Mouse (Mus musculus) heart, adult 9 months (tissue): ENCODE data around the gene Rad51b.
A peak's percentile ranks its signal among the peaks of the same experiment; 100 is the strongest.

Experiments
- DNase-seq, 2 experiments: peaks; one replicate each; pipeline ENCODE4 v3.0.0; 2022; ENCODE audit warnings: low spot score in 2 of 2

Rad51b gene

DNA sequence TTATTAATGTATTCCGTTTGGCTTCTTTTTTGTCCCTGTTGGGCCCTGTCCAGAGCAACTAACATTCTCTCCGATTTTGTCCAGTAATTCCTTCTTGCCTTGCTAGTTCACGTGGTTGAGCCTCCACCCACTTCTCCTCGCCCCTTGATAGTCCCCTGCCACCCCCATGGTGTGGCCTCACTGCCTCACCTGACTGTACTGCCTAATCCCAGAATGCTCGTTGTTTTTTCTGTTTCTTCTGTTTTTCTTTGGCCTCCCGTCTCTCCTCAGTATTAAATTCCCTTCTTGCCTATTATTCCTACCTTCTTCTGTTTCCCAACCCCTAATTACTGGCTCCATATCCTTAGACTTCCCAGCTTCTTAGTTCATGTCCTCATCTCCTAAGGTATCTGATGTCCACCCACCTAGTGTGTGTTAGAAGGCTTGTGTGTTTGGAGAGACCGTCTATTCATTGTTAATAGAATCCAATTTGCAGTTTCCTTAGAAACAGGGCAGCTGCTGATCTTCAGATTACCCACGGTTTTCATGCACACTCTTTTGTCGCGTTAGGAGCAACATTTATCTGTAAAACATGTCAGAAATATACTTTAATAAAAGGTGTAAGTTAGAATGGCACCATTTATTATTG is 233.3 kb downstream of the Rad51b start:
- no peak for DNase-seq

DNA sequence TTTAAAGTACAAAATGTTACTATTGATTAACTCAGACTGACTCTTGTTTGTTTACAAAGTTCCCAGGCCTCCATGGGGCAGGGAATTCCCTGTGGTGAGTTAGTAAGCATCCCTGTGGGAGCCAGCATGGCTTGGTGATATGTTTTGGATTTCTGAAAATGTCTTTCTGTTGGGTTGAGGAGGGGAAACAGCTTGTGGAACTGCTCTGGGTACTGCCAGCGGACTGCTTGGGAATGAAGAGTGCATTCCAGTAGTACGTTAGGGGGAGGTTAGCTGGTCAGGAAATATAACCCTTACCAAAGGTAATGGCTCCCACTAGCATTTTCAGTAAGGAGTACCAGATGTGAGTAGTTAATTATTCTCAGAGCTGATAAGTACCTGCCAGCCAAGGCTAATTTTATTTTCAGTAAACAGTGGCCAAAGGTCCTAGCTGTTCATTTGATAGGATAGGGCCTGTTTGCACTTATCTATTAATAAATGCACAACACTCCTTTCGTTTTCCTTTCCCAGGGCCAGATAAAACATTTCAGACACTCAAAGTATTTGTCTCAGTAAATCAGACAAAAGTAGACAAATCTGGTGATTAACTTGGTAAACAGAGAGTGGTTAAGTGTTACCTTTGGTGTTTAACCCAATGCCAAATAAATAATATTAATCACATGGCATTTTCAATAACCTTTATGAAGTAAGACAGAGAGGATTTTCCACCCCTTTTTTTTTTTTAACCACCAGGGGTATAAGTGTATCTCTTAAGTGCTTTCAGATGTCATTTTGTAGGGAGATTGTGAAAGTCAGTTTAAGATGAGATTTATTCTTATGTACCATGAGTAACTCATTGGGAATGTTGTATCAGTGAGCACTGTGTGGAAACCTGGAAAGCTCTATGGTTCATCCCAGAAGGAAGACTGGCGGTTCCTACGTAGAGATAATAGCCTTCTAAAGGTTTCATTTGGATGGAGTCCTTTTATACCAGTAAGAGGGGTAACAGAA is 235.0 kb downstream of the Rad51b start:
- peak; percentile 12 to 17 for DNase-seq

DNA sequence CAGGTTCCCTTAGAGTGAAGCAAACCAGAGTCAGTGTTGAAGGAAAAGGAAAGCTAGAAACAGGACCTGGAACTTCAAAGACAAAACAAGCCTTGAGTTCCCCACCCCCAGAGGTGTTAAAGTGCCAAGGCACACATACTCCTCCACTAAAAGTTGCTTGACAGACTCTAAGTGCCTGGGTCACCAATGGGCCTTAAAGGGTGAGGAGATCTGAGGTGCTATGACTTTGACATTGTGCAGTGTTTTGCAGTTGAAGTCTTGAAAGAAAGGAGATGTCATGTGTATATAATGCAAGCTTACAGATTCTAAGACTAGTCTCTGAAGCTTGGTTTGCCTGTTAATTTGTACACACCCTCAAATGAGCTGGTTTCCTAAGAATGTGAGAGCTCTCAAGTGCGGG is 237.7 kb downstream of the Rad51b start:
- DNase-seq: no peak

DNA sequence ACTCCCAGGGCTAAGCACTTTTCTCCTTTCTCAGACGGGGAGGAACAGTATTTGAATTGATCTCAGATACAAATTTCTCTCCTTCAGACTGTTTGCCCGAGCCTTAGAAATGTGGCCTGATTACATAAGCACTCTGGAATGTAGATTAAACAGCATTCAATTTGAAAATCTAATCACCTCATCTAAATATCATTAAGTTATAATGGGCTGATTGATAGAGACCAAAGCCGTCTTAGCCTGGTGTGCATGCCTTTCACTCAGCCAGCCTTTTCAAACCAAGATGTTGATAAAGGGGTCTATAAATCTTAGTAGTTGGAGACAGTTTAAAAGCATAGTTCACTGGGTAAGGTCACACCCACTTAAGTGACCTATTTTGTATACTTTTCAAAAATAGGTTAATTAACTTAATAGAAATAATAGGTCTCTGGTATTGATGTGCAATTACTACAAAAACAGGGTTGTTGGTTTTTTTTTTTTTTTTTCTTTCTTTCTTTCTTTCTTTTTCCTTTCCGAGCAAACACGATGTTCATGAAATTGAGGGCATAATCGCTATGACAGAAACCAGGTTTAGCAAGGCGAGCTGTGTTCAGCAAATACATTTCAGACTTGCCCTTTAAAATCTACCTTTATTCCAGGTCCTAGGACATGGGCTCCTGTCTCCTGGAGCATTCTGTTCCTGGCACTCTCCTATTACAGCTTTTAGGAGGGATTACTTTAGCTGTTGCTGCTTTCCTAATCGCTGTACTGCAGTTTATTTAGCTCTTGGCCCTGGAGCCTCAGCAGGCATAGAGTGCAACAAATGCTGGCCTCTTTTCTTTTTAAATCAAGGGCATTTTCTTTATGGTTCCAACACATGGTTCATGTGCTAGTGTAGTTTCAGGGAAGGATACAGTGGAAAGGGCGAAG is 238.7 kb downstream of the Rad51b start:
- DNase-seq: no peak

DNA sequence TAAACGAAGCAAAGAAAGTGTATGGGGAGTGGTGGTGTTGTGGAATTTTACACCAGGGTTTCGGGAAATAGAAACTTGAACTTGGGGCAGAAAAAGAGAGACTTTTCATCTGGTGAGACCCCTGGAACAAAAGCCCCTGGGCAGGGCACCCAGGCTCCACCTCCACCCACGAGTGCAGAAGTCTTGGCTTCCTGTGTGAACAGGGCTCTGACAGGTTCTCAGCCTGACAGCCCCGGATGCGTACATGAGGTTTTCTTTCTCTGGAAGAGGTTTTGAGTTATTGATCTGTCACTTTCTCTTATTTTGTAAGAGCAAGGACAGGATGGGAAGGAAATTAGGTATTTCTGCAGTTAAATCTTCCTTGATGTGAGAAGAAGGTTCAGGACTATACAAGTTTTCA is 243.1 kb downstream of the Rad51b start:
- DNase-seq: no peak

DNA sequence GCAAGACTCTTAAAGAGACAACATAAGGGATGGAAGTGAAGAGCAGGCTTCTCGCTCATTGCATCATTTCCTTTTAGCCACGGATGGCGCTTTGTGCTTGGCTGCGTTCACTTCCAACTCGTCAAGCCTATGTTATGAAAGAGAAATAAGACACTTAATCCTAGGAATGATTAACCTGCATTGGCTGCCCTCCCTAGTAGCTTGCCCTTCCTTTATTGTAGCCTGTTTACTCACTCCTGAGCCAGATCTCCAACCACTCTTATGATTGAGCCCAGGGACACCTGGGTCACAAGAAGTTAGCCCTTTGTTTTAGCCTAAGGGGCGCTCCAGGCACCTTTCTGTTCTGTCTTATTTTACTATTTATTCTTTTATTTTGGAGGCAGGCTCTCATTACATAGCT is 244.5 kb downstream of the Rad51b start:
- no peak for DNase-seq

DNA sequence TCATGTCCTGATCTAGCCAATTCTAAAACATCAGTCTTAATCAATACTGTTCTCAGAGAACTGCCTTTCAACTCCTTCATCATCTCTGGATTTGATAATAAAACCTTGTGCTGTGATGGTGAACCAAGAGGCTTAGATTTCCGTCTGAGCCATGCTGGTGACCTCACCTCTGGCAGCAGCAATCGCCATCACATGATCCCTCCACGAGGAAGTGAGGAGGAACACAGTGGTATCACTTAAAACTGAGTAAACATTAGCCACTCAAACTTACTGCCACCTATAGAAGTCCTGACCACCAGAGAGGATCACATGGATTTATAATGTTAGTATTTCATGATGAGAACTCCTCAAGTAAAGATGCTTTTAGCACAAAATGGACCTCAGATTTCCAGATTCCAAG is 248.0 kb downstream of the Rad51b start:
- no peak for DNase-seq

DNA sequence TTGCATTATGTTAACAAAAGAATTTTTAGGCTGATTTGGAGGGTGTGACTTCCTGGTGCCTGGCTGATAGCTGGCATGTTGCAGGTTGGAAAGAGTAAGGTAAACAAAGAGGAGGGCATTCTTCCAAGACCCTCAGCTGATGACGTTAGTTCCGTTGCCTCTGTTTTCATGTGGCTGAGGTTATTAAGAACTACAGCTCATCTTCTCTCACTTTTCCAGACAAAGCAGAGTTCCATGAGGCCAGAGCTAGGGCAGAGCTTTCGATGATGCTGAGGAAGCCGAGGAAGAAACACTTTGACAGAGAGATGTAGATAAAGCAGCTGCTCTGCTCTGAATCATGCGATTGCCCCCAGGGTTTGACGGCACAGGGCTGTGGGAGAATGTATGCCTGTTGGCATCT is 250.5 kb downstream of the Rad51b start:
- peak; percentile 19 to 22 for DNase-seq

DNA sequence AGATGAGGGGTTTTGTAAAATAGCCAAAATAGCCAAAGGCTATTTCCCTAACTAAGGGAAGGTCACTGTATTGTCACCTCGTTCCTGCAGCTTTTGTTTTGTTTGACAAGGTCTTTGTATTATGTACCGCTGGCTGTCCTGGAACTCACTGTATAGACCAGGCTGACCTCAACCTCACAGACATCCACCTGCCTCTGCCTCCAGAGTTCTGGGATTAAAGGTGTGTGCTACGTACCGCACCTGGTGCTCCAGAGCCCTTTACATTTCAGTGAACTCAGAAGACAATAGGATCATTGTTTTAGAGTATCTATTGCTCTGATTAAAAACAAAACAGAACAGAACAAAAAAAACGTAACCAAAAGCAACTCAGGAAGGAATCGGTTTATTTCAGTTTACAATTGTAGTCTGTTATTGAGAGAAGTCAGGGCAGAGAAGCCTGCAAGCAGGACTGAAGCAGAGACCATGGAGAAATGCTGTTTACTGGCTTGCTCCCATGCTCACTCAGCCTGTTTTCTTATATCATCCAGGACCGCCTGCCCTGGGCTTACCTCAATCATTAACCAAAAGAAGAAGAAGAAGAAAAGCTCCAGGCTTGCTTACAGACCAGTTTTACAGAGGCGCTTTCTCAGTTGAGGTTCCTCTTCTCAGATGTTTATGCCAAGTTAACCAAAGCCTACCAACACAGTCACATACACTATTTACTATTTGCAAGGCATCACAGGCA is 251.7 kb downstream of the Rad51b start:
- DNase-seq: no peak

DNA sequence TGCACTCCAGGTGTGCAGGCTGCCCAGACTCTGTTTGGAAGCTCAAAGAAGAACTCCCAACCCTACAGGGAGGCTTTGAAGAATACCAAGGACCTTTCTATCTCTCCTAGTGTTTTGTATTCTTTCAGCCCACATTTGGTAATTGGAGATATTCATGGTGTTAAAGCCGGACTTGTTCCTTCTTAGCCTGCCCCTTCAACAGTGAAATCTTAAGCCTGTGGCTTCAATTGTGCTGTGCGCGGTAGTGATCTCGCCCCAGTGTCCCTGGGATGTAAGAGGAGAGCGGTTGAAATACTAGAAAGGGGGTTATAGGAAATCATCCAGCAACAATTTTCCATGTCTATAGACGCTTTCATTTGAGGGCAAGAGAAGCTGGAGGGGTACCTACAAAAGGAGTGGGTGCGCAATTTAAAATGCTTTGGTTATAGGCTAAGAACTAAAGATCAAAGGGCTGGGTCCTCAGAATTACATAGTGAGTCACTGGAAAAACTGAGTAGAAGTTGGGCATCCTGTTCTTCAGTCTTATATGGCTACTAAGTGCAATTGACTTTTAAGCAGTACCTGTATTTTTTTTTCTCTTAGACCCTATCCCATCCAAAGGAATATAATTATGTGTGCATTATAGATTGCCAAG is 253.1 kb downstream of the Rad51b start:
- no peak for DNase-seq

DNA sequence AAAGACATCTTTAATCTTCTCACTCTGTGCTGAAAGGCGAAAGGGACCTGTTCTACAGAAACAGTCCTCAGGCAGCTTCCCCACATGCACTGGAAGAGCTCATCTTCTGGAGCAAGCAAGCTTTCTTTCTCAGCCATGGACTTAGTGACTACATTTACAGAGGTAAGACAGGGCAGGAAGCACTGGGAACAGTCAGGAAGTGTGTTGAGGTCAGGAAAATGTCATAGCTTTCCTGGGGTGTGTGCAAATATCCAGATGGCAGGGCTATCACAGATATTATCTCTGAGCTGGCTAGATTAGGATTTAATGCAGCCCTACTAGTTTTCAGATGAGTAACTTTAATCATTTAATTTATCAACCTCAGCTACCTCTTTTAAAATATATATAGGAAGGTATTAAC is 254.2 kb downstream of the Rad51b start:
- DNase-seq: peak in 1 of 2 experiments; percentile 34

DNA sequence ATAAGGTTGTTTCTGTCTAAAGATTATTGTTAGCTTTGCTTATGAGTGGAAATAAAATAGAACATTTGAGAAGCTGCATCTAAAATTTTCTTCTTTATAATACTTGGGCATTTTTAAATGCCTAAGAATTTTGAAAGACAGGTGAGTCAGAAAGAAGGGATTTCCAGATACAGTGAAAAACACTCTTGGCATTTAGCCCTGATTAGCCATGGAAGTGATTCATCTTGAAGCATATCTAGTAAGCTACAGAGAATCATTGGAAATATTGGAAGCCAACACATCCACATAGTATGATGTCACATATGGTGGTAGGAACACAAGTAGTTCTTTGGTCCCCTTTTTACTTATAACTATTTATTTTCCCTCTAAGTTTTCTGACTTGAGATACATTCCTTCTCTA is 256.0 kb downstream of the Rad51b start:
- no peak for DNase-seq

DNA sequence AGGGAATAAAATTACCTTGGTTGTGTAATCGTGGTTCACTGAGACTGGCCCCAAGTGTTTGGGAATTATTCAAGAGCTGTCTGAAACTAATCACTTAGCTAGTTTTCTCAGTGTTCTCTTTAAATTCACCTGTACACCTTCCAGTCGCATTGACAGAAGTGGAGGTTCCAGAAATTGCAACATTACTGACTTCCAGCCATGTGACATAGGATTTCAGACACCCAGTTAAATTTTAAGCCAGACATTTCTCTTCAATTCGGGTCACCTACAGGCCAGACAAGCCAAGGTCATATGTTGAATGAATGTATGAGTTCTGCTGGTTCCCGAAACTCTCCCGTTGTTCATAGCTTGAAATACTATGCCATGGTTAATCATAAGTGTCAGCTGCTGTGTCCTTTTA is 260.8 kb downstream of the Rad51b start:
- no peak for DNase-seq

DNA sequence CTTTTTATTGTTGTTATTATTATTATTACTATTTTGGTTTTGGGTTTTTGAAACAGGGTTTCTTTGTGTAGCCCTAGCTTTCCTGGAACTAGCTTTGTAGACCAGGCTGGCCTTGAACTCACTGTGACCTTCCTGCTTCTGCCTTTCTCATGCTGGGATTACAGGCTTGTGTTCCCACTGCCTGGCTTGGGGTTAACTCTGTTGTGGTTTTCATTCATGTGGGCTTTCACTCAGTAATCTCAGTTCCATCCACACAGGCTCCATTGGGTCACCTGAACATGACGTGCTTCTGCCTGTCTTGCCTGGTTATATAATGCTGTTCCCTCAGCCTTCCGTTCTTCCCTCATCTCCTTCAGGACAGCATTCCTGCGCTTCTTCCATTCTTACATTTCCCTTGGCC is 261.6 kb downstream of the Rad51b start:
- DNase-seq: no peak

DNA sequence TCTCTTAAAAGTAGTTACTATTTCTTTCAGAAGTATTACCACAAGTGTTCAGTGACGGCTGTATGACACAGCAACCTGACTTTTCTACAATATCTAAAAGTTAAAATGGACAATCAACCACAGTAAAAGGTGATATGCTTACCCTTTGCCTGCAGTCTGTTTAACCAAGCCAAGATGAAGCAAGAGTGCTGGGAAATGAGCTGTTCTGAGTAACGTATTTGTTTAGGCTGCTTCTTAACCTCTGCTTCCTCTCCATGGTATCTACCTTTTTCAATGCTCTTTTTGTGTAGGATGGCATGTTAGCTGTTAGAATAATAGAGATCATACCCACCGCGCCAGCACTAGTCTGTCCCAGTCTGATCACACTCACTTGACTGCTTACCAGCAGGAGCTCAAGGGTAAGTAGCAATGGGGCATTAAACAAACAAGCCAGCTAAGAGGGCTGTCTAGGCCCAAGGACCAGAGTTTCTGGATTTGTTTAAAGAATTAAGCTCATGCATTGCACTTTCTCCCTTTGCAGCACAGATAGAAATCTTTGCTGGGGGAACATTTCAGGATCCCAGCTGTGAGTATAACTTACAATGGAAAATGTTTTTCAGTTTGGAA is 262.4 kb downstream of the Rad51b start:
- DNase-seq: no peak

DNA sequence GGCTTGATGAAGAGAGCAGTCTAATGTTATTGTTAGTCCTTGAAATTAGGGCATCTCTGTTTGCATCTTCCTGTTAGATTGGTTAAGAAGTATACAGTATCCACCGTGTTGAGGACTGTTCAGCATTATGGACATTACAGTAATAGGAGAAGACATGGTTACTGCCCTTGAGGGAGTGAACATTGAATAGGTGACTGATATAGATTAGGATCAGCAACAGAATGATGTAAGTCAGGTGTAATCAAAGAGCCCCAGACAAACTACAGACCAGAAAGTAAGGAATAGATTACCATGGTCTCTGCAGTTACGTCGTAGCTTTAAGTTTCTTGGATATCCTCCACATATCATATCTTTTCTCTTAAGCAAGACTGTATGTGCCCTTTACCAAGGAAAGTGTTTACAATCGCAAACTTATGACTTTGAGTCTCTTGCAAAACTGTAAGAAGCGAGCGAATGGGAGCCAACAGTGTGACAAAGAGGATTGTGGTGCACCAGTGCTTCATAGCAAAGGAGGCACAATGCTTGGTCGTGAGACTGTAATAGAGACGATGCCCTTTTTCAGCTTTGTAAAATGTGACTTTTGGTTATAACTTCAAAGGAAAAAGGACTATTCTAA is 263.1 kb downstream of the Rad51b start:
- no peak for DNase-seq

DNA sequence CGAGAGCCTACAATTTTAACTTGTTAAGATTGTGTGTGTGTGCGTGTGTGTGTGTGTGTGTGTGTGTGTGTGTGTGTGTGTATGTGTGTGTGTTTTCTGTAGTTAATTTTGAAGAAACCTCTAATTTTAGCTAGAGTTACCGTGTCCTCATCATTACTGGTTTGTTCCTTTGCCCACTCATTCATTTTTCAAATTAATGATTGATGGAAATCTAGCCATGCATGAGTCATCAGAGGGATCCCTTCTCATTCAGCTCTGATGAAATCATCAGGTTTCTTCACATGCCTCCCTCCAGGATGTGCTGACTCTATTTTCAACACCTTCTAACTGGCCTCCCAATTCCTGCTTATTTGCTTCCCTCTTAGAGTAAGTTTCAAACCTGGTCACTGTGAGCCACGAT is 263.8 kb downstream of the Rad51b start:
- no peak for DNase-seq

DNA sequence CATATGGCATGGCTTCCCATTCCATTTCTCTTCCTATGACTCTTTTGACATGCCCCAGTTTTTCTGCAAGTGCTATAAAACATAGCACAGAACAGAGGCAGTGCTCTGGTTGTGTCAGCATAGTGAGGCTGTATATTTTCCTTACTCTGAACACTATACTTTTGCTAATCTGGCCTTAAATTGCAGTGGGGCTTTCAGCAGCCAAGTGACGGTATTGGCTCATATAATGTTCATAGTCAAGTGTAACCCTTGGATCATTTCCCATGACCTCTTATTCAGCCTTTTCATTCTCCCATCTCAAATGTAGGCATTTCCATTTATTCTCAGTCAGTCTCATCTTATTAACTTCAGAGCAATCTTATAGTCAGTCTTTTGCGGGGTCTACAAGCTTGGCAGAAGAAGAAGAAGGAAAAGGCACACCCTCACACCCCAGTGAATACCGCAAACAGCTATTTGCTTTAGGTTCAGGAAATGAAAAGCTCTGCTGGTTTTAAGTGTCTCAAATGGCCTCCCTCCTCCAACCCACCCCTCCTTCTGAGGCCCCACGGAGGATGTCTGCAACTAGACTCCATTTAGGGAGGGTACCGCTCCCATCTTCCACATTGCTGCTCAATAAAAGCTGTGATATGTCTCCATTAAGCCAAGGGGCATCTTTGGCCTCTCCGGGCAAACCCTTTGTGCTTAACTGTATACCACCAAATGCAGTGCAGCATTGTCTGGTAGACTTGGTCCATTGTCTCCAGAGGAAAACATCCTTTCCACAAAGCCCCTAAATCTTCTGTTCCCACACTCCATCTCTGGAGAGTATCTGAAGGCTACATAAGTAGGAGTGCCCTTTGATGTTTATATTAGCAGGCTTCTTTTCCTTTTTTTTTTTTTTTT is 277.3 kb downstream of the Rad51b start:
- no peak for DNase-seq

DNA sequence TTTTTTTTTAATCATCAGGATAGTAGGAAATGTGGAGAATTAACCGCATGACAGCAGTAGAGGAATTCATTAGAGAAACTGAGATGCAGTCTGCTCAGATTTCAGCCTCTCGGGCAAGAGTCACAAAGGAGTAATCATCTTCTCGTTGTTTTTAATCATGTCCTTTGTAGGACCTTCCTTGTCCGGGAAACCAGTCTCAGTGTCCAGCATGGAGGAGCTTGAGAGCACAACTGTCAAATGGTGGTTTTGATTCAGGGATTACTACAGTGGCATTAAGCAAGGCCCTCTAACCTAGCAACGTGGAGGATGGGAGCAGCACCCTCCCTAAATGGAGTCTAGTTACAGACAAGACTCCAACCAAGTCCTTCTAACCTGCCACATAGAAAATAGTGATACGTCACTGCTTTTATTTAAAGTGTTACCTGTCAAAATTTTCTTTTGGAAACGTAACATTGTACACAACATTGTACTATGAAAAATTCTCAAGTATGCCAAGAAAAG is 278.0 kb downstream of the Rad51b start:
- no peak for DNase-seq
